Mouse (Mus musculus): ENCODE measurements at regions not wholly inside any gene's neighbourhood (a gene's known extent, or its start where the extent isn't known, plus 50 kb on each side); places are given as distances from the start of the nearest gene placed in this dataset.

DNA sequence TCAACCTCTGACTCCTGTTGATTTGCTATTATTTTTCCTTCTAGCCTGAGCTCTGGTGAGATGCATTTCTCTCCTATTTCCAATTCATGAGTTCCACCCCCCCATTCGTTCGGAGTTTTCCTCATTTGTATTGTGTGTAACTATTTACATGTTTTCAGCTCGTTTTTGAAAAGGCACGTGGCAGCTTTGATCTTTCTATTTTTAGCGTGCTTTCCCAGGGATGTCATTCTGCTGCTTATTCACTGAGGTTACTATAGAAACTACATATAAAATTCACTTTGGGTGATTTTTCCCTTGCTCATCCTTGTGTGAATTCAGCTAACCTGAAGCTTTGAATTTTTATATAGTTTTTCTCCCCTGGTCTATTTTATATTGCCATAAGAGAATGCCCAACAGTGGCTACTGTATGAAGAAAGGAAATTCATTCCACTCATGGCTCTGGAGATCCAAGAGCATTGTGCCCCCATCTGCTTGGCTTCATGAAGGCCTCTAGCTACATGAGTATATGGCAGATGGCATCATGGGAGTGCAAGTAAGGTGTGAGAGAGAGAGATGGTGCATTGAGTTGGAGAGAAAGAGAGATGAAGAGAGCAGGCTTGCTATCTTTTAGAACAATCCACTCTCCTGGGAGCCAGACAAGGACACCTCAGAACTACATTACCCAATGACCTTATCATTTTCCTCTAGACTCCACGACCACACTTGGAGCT is 160.2 kb upstream of the Sh3bp4 start:
- Histone ChIP-seq H3K4me3 (ENCODE audit: insufficient read depth, low read length) (no peak overlapping the region), H3K4me1 (ENCODE audit: control insufficient read depth, insufficient read depth, low read length) (no peaks in the 10 kb centered on the region), H3K27ac (ENCODE audit: insufficient read depth, low read depth, low read length) (no peak overlapping the region)
- TF ChIP-seq CTCF (IDR thresholded peaks at IDR 0.05; ENCODE audit: low read depth, low read length) (no peak), POLR2A (IDR thresholded peaks at IDR 0.05; ENCODE audit: borderline replicate concordance, low read depth, low read length) (no peak)

DNA sequence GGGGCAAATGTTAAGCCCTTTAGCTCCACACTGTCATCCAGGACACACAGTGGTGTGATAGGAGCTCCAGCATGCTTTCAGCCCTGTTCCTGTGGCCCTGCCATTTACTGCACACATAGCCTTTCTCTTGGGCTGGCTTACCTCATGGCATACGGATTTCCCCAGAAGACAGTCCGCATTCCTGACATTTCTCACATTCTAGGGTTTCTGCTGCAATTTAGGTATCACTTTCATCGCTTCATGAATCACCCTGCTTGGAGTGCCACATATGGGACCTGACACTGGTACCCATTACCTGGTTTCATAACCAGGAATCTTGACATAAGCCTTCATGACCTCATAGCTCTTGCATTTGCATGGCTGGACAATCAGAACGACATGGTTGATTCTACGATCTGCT is 158.5 kb upstream of the Sh3bp4 start:
- TF ChIP-seq POLR2A (IDR thresholded peaks at IDR 0.05; ENCODE audit: borderline replicate concordance, low read depth, low read length): no peak
- no peak for TF ChIP-seq CTCF (IDR thresholded peaks at IDR 0.05; ENCODE audit: low read depth, low read length)
- Histone ChIP-seq H3K27ac (ENCODE audit: insufficient read depth, low read depth, low read length) (no peak overlapping the region), H3K4me3 (ENCODE audit: insufficient read depth, low read length) (no peak overlapping the region), H3K4me1 (ENCODE audit: control insufficient read depth, insufficient read depth, low read length) (no peaks in the 10 kb centered on the region)

DNA sequence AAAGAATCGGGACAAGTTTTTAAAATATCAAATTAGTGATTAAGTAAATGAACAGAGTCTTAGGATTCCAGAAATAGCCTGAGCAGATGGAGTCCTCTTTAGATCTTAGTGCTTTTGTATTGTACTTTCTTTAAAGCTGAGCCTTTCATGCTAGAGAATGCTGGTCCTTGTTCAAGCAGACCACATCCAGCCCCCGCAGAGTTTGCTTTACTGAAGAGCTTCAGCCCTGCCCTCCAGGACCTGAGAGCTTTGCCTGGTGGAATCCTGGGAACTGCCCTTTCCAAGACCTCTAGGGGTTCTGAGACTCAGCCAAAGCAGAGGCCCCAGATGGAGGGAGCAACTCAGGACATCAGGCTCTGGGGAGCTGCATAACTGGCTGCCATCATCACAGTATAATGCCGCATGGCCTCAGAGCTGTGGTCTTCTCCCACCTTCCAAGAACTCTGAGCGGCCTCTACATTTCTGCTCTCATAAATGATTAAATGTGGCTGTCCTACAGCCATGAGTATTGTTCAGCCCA is 153.6 kb upstream of the Sh3bp4 start:
- Histone ChIP-seq H3K4me3 (ENCODE audit: insufficient read depth, low read length) (no peak overlapping the region), H3K27ac (ENCODE audit: insufficient read depth, low read depth, low read length) (no peak overlapping the region), H3K4me1 (ENCODE audit: control insufficient read depth, insufficient read depth, low read length) (no peaks in the 10 kb centered on the region)
- TF ChIP-seq CTCF (IDR thresholded peaks at IDR 0.05; ENCODE audit: low read depth, low read length) (no peak), POLR2A (IDR thresholded peaks at IDR 0.05; ENCODE audit: borderline replicate concordance, low read depth, low read length) (no peak)

DNA sequence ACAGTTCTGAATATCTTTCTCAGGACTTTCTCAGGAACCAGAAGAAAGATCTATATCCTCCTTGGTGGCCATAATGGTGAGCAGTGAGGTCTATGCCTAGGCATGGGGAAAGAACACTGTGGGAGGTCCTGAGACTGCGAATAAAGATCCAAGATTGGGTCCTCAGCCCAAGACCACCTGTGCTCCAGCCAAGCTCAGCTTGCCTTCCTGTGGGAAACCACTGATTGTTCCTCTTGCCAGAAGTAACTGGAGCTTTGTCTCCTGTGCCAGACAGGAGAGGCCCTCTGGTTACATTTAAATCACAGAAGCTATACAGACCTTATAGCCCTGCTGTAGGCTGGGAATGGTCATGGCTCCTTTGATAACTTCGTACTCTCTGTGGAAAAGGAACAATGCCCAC is 148.8 kb upstream of the Sh3bp4 start:
- no peak for TF ChIP-seq POLR2A (IDR thresholded peaks at IDR 0.05; ENCODE audit: borderline replicate concordance, low read depth, low read length)
- no peak for TF ChIP-seq CTCF (IDR thresholded peaks at IDR 0.05; ENCODE audit: low read depth, low read length)
- Histone ChIP-seq H3K4me1 (ENCODE audit: control insufficient read depth, insufficient read depth, low read length) (no peaks in the 10 kb centered on the region), H3K4me3 (ENCODE audit: insufficient read depth, low read length) (no peak overlapping the region), H3K27ac (ENCODE audit: insufficient read depth, low read depth, low read length) (no peak overlapping the region)

DNA sequence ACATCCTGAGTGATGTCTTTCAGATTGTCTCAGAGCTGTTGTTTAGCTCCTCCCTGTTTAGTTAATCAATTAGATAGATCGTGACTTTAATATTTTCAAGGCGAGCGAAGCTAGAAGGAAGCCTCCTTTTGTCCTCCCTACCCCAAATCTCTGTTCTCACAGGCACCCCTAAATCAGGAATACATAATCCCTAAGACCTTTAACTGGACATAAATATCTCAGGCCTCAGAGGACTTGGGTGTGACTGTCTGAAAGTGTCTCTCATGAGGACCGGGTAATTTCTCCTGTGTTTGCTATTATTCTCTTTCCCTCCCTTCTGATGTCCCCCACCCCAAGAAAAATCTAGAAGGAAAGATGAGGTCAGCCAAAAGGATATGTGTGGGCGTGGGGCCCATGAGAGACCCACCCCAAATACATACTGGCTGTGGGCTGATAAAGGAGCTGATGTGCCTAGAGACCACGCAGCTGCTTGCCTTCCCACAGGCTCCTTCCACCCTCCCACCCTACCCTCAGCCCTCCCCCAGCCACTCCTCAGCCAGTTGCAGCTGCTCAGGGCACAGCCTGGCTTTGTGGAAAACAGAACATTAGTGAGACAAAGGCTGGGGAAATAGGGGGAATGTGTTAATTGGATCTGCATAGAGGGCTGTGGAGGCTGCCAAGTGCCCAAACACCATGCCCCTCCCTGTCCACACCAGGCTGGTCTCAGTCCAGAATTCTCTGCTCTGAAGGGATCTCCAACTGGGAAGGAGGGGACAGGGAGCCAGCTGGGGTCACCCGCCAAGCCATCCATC is 146.2 kb upstream of the Sh3bp4 start:
- no peak overlapping the region for H3K4me3 ChIP-seq (ENCODE audit: insufficient read depth, low read length)
- no peak overlapping the region for H3K27ac ChIP-seq (ENCODE audit: insufficient read depth, low read depth, low read length)
- H3K4me1 ChIP-seq (ENCODE audit: control insufficient read depth, insufficient read depth, low read length): no peaks in the 10 kb centered on the region
- TF ChIP-seq POLR2A (IDR thresholded peaks at IDR 0.05; ENCODE audit: borderline replicate concordance, low read depth, low read length): no peak
- TF ChIP-seq CTCF (IDR thresholded peaks at IDR 0.05; ENCODE audit: low read depth, low read length): no peak

DNA sequence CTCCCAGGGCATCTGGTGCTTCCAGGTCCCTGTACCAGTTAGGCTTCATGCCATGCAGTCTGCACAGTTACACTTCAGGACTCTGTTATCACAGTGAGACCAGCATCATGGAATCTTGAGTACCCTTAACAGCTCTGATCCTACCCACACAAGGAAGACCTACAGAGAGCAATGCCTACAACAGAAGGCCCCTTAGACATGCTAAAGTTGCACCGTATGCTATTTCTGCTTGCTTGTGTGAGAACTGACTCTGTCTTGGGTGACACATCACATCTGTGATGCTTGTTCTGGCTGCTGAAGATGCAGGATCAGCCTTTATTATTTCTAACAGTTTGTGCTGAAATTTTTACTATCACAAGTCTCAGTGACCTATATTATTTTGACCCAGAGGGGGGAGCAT is 135.0 kb upstream of the Sh3bp4 start:
- Histone ChIP-seq H3K27ac (ENCODE audit: insufficient read depth, low read depth, low read length) (no peak overlapping the region), H3K4me3 (ENCODE audit: insufficient read depth, low read length) (no peak overlapping the region), H3K4me1 (ENCODE audit: control insufficient read depth, insufficient read depth, low read length) (no peaks in the 10 kb centered on the region)
- TF ChIP-seq CTCF (IDR thresholded peaks at IDR 0.05; ENCODE audit: low read depth, low read length) (no peak), POLR2A (IDR thresholded peaks at IDR 0.05; ENCODE audit: borderline replicate concordance, low read depth, low read length) (no peak)

DNA sequence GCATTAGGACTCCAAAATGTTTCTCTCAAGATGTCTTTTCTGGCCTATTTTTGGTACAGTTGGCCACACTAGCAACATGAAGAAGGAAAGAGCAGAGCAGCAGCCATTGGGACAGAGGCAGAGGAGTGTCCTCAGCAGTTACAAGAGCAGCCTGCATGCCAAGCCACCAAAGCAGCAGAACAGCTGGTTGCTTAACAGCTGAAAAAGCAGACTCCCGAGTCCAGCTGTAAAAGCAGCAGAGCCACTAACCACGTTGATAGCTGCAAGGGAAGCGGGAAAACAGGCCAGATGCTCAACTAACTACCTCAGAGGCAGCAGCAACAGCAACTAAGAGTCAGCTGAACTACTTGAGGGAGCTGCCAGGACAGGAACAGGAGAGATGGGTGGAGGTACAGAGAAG is 134.4 kb upstream of the Sh3bp4 start:
- Histone ChIP-seq H3K4me1 (ENCODE audit: control insufficient read depth, insufficient read depth, low read length) (no peaks in the 10 kb centered on the region), H3K4me3 (ENCODE audit: insufficient read depth, low read length) (no peak overlapping the region), H3K27ac (ENCODE audit: insufficient read depth, low read depth, low read length) (no peak overlapping the region)
- no peak for TF ChIP-seq POLR2A (IDR thresholded peaks at IDR 0.05; ENCODE audit: borderline replicate concordance, low read depth, low read length)
- TF ChIP-seq CTCF (IDR thresholded peaks at IDR 0.05; ENCODE audit: low read depth, low read length): no peak

DNA sequence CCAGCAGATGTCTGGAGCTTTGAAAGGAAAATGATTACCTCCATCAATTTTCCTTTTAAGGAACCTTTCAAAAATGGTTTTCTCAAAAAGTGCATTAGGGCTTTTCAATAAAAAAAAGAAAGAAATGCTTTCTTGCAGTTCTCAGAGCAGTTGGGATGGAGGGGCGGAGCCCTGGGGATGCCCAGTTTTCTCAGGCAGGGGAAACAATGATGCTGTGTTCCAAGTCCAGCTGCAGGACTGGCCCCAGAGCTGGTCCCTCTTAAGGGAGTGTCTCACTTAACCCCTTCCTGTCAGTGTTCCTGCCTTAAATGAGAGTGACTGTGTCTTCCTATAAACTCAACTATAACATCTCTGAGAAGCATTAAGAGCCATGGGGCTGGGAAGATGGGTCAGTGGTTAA is 132.9 kb upstream of the Sh3bp4 start:
- Histone ChIP-seq H3K4me3 (ENCODE audit: insufficient read depth, low read length) (no peak overlapping the region), H3K27ac (ENCODE audit: insufficient read depth, low read depth, low read length) (no peak overlapping the region), H3K4me1 (ENCODE audit: control insufficient read depth, insufficient read depth, low read length) (no peaks in the 10 kb centered on the region)
- TF ChIP-seq CTCF (IDR thresholded peaks at IDR 0.05; ENCODE audit: low read depth, low read length) (no peak), POLR2A (IDR thresholded peaks at IDR 0.05; ENCODE audit: borderline replicate concordance, low read depth, low read length) (no peak)

DNA sequence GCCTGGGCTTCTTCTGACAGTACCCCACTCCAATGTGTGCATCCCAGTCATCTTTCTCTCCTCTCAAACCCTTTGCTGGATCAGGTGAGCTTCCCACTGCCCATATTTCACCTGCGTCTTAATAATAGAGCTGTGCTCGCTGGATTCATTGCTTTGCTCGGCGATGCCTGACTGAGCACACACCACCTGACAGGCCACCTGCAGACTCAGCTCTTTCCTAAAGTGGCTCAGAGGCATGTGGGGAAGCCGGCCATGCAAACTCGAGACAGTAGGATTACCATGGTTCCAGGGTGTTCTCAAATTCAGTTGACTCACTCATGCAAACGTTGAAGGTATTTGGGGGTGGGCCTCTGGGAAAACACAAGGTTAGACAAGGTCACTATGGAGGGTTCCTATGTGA is 131.8 kb upstream of the Sh3bp4 start:
- TF ChIP-seq POLR2A (IDR thresholded peaks at IDR 0.05; ENCODE audit: borderline replicate concordance, low read depth, low read length) (no peak), CTCF (IDR thresholded peaks at IDR 0.05; ENCODE audit: low read depth, low read length) (no peak)
- Histone ChIP-seq H3K4me1 (ENCODE audit: control insufficient read depth, insufficient read depth, low read length) (no peaks in the 10 kb centered on the region), H3K4me3 (ENCODE audit: insufficient read depth, low read length) (no peak overlapping the region), H3K27ac (ENCODE audit: insufficient read depth, low read depth, low read length) (no peak overlapping the region)

DNA sequence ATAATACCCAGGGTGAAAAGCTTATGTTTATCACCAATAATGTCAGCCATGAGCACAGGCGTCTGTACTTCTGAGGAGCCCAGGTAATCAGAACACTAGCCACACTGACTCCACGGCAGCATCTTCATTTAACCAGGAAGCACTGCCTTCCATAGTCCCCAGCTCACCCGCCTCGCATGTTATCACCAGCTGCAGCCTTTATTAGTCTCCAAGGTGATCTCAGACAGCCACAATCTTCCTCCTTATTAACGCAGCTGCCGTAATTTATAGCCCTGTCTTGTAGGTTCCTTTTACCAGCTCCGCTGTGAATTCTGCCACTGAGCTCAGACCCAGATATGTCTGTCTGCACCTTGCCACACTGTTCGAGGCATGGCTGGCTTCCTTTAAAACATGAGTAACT is 127.2 kb upstream of the Sh3bp4 start:
- no peak for TF ChIP-seq CTCF (IDR thresholded peaks at IDR 0.05; ENCODE audit: low read depth, low read length)
- TF ChIP-seq POLR2A (IDR thresholded peaks at IDR 0.05; ENCODE audit: borderline replicate concordance, low read depth, low read length): no peak
- no peak overlapping the region for H3K4me3 ChIP-seq (ENCODE audit: insufficient read depth, low read length)
- H3K4me1 ChIP-seq (ENCODE audit: control insufficient read depth, insufficient read depth, low read length): no peaks in the 10 kb centered on the region
- H3K27ac ChIP-seq (ENCODE audit: insufficient read depth, low read depth, low read length): no peak overlapping the region

Measured in bone marrow macrophage, adult 2 months (primary cell).